Mouse (Mus musculus): Measurements from ENCODE around the gene Slc39a3. TPM values are rescaled to one million over a fixed set of nuclear protein-coding genes. Genes with fewer than 3 reads are reported as not detected.

Gene Slc39a3
- polyA plus RNA-seq, 1 experiment, result 21.8 TPM

DNA sequence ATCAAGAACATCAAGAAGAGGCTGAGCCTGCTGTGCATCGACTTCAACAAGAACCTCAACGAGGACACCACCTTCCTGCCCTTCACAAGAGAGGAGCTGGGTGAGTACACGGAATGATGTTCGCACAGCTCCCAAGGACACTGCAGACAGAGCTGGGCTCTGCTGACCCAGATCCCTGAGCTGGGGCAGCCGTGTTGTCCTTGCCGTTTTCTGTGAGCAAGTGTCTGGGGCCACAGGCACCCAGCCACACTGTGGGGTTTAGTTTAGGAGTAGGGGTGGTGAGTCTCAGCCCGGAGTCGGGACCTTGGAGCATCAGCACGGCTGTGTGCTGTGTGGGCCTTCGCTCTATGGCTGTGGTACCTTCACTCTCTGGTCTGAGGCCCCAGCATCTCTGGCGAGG lies 40.7 kb upstream of the Slc39a3 start:
- H3ac ChIP-seq (ENCODE audit: control insufficient read depth, insufficient read length), result no peak overlapping the region
- H3K79me2 ChIP-seq (ENCODE audit: control insufficient read depth, insufficient read depth), result no peaks in the 10 kb centered on the region
- TF ChIP-seq E2F4 (IDR thresholded peaks at IDR 0.05; ENCODE audit: insufficient read depth) (no peak), POLR2AphosphoS2 (IDR thresholded peaks at IDR 0.05; ENCODE audit: insufficient read length, low read depth) (no peak), MAX (IDR thresholded peaks at IDR 0.05; ENCODE audit: low read depth) (no peak), CEBPB (IDR thresholded peaks at IDR 0.05; ENCODE audit: insufficient read depth, poor library complexity, severe bottlenecking) (no peak), SRF (IDR thresholded peaks at IDR 0.05; ENCODE audit: control insufficient read depth, insufficient read length, low read depth) (no peak), MYOG (IDR thresholded peaks at IDR 0.05; ENCODE audit: control insufficient read depth in 1 of 3, insufficient read depth in 1 of 3, insufficient read length in 2 of 3, low read depth in 2 of 3) (peak in 1 of 3 experiments; percentile 2)
- H3K4me2 ChIP-seq (ENCODE audit: low read depth), result no peak overlapping the region
- H3K4me3 ChIP-seq, result no peak overlapping the region
- no peaks in the 10 kb centered on the region for H3K27me3 ChIP-seq (ENCODE audit: control insufficient read depth, insufficient read depth, insufficient read length)
- H3K36me3 ChIP-seq (ENCODE audit: control insufficient read depth, insufficient read depth), result peaks cover 8% of the 10 kb centered on the region

DNA sequence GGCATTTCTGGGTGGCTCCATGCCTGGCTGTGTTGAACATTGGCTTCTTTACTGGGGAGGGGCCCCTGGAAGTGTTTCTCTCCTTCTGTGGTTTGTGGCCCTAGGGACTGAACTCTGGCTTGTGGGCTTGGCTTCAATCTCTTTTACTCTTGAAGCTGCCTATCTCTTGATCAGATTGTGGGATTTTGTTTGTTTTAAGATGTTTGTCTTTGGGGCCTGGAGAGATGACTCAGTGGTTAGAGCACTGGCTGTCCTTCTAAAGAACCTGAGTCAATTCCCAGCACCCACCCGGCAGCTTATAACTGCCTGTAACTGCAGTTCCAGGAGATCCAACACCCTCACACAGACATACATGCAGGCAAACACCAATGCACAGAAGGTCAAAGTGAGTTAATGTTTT lies 39.1 kb upstream of the Slc39a3 start:
- Histone ChIP-seq H3K79me2 (ENCODE audit: control insufficient read depth, insufficient read depth) (peaks cover 1% of the 10 kb centered on the region), H3K27me3 (ENCODE audit: control insufficient read depth, insufficient read depth, insufficient read length) (no peaks in the 10 kb centered on the region), H3ac (ENCODE audit: control insufficient read depth, insufficient read length) (no peak overlapping the region), H3K4me2 (ENCODE audit: low read depth) (no peak overlapping the region), H3K4me3 (no peak overlapping the region), H3K36me3 (ENCODE audit: control insufficient read depth, insufficient read depth) (peaks cover 4% of the 10 kb centered on the region)
- TF ChIP-seq MYOD1 (IDR thresholded peaks at IDR 0.05; ENCODE audit: control insufficient read depth in 1 of 3, insufficient read length in 2 of 3, low read depth in 2 of 3), result no peak
- TF ChIP-seq POLR2AphosphoS2 (IDR thresholded peaks at IDR 0.05; ENCODE audit: insufficient read length, low read depth), result no peak
- TF ChIP-seq E2F4 (IDR thresholded peaks at IDR 0.05; ENCODE audit: insufficient read depth), result no peak
- no peak for TF ChIP-seq MYOG (IDR thresholded peaks at IDR 0.05; ENCODE audit: control insufficient read depth in 1 of 3, insufficient read depth in 1 of 3, insufficient read length in 2 of 3, low read depth in 2 of 3)
- TF ChIP-seq TCF12 (IDR thresholded peaks at IDR 0.05; ENCODE audit: insufficient read depth, poor library complexity, severe bottlenecking), result no peak
- no peak for TF ChIP-seq SRF (IDR thresholded peaks at IDR 0.05; ENCODE audit: control insufficient read depth, insufficient read length, low read depth)
- TF ChIP-seq MAX (IDR thresholded peaks at IDR 0.05; ENCODE audit: low read depth), result no peak
- TF ChIP-seq POLR2A (IDR thresholded peaks at IDR 0.05; ENCODE audit: insufficient read length, low read depth), result no peak
- no peak for TF ChIP-seq TCF3 (IDR thresholded peaks at IDR 0.05; ENCODE audit: insufficient read length, low read depth)
- no peak for TF ChIP-seq REST (IDR thresholded peaks at IDR 0.05; ENCODE audit: insufficient read depth, insufficient read length)
- TF ChIP-seq CEBPB (IDR thresholded peaks at IDR 0.05; ENCODE audit: insufficient read depth, poor library complexity, severe bottlenecking), result no peak
- TF ChIP-seq USF1 (IDR thresholded peaks at IDR 0.05; ENCODE audit: low read depth), result no peak

DNA sequence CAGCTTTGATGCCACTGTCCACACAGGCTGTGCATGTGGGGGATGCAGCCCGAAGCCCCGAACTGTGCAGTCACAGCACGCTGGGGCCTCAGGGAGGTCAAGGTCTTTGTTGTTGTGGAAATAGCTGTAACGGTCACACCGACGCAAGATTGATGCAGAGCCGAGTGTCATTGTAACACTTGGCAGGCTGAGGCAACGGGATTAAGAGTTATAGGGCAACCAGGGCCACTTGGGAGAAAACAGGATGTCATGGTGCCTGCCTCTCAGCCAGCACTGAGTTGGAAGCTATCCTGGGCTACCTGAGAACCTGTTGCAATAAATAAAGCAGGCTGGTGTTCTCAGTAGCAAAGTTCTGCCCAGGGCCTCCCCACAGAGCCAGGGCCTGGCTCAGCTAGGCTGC lies 38.5 kb upstream of the Slc39a3 start:
- H3ac ChIP-seq (ENCODE audit: control insufficient read depth, insufficient read length), result no peak overlapping the region
- H3K4me3 ChIP-seq, result no peak overlapping the region
- H3K4me2 ChIP-seq (ENCODE audit: low read depth), result no peak overlapping the region
- no peaks in the 10 kb centered on the region for H3K27me3 ChIP-seq (ENCODE audit: control insufficient read depth, insufficient read depth, insufficient read length)
- no peak for TF ChIP-seq USF1 (IDR thresholded peaks at IDR 0.05; ENCODE audit: low read depth)
- no peak for TF ChIP-seq MYOD1 (IDR thresholded peaks at IDR 0.05; ENCODE audit: control insufficient read depth in 1 of 3, insufficient read length in 2 of 3, low read depth in 2 of 3)
- no peak for TF ChIP-seq MAX (IDR thresholded peaks at IDR 0.05; ENCODE audit: low read depth)
- no peak for TF ChIP-seq E2F4 (IDR thresholded peaks at IDR 0.05; ENCODE audit: insufficient read depth)
- no peak for TF ChIP-seq POLR2A (IDR thresholded peaks at IDR 0.05; ENCODE audit: insufficient read length, low read depth)
- no peak for TF ChIP-seq SRF (IDR thresholded peaks at IDR 0.05; ENCODE audit: control insufficient read depth, insufficient read length, low read depth)
- TF ChIP-seq TCF12 (IDR thresholded peaks at IDR 0.05; ENCODE audit: insufficient read depth, poor library complexity, severe bottlenecking), result no peak
- no peak for TF ChIP-seq TCF3 (IDR thresholded peaks at IDR 0.05; ENCODE audit: insufficient read length, low read depth)
- no peak for TF ChIP-seq REST (IDR thresholded peaks at IDR 0.05; ENCODE audit: insufficient read depth, insufficient read length)
- TF ChIP-seq MYOG (IDR thresholded peaks at IDR 0.05; ENCODE audit: control insufficient read depth in 1 of 3, insufficient read depth in 1 of 3, insufficient read length in 2 of 3, low read depth in 2 of 3), result no peak
- TF ChIP-seq CEBPB (IDR thresholded peaks at IDR 0.05; ENCODE audit: insufficient read depth, poor library complexity, severe bottlenecking), result no peak
- no peak for TF ChIP-seq POLR2AphosphoS2 (IDR thresholded peaks at IDR 0.05; ENCODE audit: insufficient read length, low read depth)
- peaks cover 4% of the 10 kb centered on the region for H3K36me3 ChIP-seq (ENCODE audit: control insufficient read depth, insufficient read depth)
- H3K79me2 ChIP-seq (ENCODE audit: control insufficient read depth, insufficient read depth), result peaks cover 8% of the 10 kb centered on the region

DNA sequence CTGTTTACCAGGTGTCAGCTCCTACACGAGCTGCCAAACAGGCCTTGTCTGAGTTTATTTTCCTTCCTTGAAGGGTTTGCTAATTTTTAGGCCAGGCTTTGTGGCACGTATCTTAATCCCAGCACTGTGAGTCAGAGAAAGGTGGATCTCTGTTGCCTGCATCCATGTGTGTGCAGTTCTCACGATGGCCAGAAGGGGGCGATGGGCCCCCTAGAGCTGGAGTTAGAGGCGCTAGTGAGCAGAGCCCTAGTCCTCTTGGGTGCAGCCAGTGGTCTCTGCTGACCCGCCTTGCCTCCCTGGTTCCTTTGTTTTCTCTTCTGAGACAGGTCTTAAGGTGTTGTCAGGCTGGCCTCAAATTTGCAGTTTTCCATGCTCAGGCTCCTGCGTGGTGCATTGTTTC lies 36.2 kb upstream of the Slc39a3 start:
- H3K4me3 ChIP-seq, result no peak overlapping the region
- peaks cover 14% of the 10 kb centered on the region for H3K79me2 ChIP-seq (ENCODE audit: control insufficient read depth, insufficient read depth)
- no peak overlapping the region for H3K4me2 ChIP-seq (ENCODE audit: low read depth)
- no peak for TF ChIP-seq USF1 (IDR thresholded peaks at IDR 0.05; ENCODE audit: low read depth)
- no peak for TF ChIP-seq MAX (IDR thresholded peaks at IDR 0.05; ENCODE audit: low read depth)
- no peak for TF ChIP-seq E2F4 (IDR thresholded peaks at IDR 0.05; ENCODE audit: insufficient read depth)
- no peak for TF ChIP-seq POLR2A (IDR thresholded peaks at IDR 0.05; ENCODE audit: insufficient read length, low read depth)
- TF ChIP-seq TCF3 (IDR thresholded peaks at IDR 0.05; ENCODE audit: insufficient read length, low read depth), result no peak
- no peak overlapping the region for H3ac ChIP-seq (ENCODE audit: control insufficient read depth, insufficient read length)
- no peaks in the 10 kb centered on the region for H3K27me3 ChIP-seq (ENCODE audit: control insufficient read depth, insufficient read depth, insufficient read length)
- peaks cover 4% of the 10 kb centered on the region for H3K36me3 ChIP-seq (ENCODE audit: control insufficient read depth, insufficient read depth)

DNA sequence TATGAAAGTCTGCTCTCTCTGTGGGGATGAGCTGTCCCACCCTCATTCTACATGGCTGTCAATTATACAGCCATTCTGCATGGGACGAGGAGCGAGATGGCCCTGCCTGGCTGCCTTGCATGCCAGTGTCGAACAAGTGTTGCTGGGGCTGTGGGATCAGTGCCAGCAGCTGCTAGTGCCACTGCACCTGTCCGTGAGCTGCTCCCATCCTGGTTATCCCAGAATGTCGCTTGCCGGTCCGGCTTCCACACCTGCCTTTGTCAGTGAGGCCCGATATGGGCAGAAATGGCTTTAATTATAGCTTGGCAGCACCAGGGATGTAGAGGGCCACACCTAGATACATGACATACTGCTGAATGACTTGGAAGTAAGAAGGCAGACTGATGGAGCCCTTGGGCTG lies 35.1 kb upstream of the Slc39a3 start:
- H3K4me2 ChIP-seq (ENCODE audit: low read depth), result peak overlapping the region; percentile 96
- no peak overlapping the region for H3ac ChIP-seq (ENCODE audit: control insufficient read depth, insufficient read length)
- TF ChIP-seq TCF12 (IDR thresholded peaks at IDR 0.05; ENCODE audit: insufficient read depth, poor library complexity, severe bottlenecking), result peak; percentile 72
- TF ChIP-seq POLR2AphosphoS2 (IDR thresholded peaks at IDR 0.05; ENCODE audit: insufficient read length, low read depth), result no peak
- peak; percentile 96 for TF ChIP-seq TCF3 (IDR thresholded peaks at IDR 0.05; ENCODE audit: insufficient read length, low read depth)
- no peak for TF ChIP-seq CEBPB (IDR thresholded peaks at IDR 0.05; ENCODE audit: insufficient read depth, poor library complexity, severe bottlenecking)
- peak; percentile 88 to 99 (median 94) for TF ChIP-seq MYOD1 (IDR thresholded peaks at IDR 0.05; ENCODE audit: control insufficient read depth in 1 of 3, insufficient read length in 2 of 3, low read depth in 2 of 3)
- no peak for TF ChIP-seq SRF (IDR thresholded peaks at IDR 0.05; ENCODE audit: control insufficient read depth, insufficient read length, low read depth)
- TF ChIP-seq MYOG (IDR thresholded peaks at IDR 0.05; ENCODE audit: control insufficient read depth in 1 of 3, insufficient read depth in 1 of 3, insufficient read length in 2 of 3, low read depth in 2 of 3), result peak; percentile 76 to 100 (median 98)
- no peak for TF ChIP-seq POLR2A (IDR thresholded peaks at IDR 0.05; ENCODE audit: insufficient read length, low read depth)
- H3K27me3 ChIP-seq (ENCODE audit: control insufficient read depth, insufficient read depth, insufficient read length), result peaks cover 5% of the 10 kb centered on the region
- peaks cover 14% of the 10 kb centered on the region for H3K79me2 ChIP-seq (ENCODE audit: control insufficient read depth, insufficient read depth)
- no peak overlapping the region for H3K4me3 ChIP-seq
- H3K36me3 ChIP-seq (ENCODE audit: control insufficient read depth, insufficient read depth), result peaks cover 4% of the 10 kb centered on the region

Measured in myocyte (in vitro differentiated cells).